Mouse (Mus musculus) layer of hippocampus, adult 18-20 months (tissue): Measurements from ENCODE around the gene Nav2. TPM values are rescaled to one million over a fixed set of nuclear protein-coding genes. Genes with fewer than 3 reads are reported as not detected.

ENCODE experiments used
- DNase-seq, 2 experiments: peaks; one replicate each; pipeline ENCODE4 v3.0.0; 2022; ENCODE audit warnings: low spot score in 2 of 2
- total RNA-seq, 2 experiments: library from RNA; stranded (reverse); gene quantifications; 2 replicates each; pipeline ENCODE4 v1.2.3; 2021

Nav2 gene
- total RNA-seq, 2 experiments from 2014 or later = 66.2 to 73.7 TPM

DNA sequence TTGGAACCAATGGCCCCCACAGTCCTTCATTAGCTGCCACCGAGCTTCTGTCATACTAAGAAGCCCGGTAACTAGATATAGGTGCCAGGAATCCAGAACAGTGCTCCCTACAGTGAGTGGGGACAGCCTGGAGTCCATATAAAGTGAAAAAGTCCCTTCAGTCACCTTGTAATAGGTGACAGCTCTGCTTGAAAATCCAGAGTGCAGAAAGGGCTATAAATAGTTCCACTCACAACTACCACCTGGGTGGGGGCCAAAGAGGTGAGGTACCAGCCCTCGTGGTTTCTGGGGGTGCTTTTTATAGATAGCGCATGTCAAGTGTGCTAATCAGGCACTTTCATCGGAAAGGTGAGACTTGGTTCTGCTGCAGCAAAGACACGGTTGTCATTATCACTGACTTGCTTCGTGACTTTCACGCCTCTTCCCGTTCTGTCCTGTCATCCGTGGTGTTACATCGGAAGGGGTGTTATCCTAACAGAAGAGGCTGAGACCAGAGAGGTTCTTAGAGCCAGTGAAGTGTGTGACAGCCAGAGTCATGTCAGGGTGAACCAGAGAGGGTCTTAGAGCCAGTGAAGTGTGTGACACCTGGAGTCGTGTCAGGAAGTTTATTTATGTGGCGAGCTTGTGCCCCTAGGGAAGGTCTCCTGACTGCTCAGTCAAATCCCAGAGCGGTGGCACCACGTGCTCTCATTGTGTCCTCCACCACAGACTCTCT, 179.8 kb downstream of the Nav2 start:
- no peak for DNase-seq

DNA sequence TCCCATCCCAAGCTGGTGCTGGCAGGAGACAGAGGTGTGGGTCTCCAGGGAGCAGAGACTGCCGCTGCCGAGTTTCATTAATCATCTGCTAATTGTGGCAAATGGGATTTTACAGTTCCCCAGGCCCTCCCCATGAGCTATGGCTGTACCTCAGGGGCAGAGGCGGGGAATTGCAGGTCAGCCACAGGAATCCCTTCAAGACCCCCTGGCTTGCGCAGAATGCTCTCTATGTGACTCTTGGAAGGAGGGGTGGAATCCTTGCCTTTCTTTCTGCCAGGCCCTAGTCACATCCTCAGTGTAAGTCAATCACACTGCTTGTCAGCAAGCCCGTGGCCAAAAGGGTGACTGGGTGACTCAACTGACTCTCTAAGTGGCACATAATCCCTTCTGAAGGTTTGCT, 182.9 kb downstream of the Nav2 start:
- DNase-seq = no peak

DNA sequence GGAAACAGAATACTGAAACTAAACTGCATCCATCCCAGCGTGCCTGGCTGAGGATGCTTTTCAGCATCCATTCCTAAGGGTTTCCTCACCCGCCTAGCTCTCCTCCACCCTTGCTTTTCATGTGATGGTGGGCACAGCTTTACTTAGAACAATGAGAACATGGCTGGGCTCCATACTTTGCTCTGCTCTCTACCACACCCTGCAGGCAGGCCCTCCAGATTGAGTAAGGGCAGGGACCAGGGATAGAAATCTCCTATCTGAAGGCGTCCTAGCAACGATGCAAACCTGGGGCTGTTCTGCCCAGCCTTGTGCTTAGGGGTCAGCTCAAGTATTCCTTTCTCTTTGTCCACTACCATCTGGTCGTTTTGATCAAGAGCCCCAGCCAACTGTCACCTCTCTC, 183.4 kb downstream of the Nav2 start:
- no peak for DNase-seq

DNA sequence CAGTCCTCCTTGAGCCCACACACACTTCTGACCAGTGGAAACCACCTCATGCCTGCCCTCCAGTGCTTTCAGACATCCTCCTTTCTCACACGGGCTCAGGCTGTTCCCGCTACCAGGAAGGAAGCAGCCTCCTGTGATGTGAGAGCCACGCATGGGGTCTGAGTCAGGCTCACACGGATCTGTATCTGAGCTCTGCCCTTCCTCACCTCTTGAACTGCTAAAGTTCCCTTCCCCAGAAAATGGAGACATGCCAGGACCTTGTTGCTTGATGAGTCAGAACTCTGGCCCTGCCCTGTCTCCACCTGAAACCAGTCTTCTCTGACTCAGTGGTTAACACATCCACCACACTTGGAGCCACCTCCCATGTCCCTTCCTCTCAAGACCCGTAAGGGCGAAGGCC, 185.1 kb downstream of the Nav2 start:
- no peak for DNase-seq

DNA sequence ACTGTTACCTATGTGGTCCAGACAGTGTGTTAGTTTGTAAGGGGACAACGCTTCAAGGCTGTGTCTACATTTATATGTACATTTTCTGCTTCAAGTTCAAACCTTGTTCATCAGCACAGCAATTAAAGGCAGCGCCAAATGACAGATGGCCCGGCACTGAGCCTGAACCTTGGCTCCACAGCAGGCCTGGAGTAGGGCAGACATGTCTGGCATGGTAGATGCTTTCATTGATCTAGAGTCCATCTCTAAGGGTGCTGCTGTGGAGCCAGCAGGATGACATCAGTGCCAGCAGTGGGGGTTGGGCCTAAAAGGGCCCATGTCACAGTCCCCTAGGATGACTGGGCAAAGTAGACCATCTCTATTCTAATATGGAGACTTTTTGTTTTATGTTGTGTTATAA, 186.0 kb downstream of the Nav2 start:
- DNase-seq = no peak

DNA sequence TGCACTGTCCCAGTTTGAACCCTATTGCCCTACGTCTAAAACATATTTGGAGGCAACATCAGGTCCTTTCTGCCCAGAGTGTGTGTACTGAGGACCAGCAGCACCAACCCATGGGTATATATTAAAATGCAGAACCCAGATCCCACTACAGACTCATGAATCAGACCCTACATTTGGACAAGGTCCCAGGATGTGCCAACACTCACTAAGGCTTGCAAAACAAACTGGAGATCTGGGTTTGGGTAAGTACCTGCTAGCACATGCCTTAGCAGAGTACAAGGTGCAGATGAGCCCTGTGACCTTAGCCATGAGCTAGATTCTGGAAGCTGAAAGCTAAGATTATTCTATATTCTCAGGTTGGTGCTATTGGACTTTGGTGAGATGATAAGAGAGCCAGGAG, 192.8 kb downstream of the Nav2 start:
- DNase-seq = no peak

DNA sequence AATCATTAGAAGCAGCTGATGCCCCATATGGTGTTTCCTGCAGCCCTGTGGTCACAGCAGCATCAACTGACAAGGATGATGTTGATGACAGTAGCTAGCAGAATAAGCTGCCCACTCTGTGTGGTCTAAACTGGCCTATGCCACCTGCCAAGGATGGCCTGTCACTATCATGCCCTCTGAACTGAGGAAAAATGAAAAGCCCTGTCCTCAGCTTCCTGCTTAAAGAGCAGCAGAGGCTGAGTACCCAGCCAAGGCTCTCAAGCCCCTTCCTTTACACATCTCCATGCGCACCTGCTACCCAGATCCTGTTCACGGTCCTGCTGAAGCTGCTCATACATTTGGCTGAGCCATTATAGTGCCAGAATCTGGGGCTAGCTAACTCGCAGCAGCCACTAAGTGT, 193.7 kb downstream of the Nav2 start:
- no peak for DNase-seq

DNA sequence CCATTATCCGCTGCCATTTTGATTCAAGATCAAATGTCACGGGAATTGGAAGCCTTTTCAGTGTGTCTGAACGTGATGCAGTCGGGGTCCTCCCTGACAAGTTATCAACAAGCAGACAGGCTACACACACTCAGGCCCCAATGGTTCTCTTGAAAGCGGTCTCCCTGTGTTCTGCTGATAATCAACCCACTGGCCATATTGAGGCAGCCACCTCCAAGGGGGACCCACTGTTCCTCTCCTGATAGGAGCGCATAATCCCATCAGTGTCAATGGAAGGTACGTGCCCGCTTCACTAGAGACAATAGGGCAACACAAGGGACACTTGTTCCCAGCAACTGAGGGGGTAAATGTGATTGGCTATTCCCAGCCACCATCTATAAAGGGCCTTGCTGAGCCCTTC, 195.9 kb downstream of the Nav2 start:
- no peak for DNase-seq

DNA sequence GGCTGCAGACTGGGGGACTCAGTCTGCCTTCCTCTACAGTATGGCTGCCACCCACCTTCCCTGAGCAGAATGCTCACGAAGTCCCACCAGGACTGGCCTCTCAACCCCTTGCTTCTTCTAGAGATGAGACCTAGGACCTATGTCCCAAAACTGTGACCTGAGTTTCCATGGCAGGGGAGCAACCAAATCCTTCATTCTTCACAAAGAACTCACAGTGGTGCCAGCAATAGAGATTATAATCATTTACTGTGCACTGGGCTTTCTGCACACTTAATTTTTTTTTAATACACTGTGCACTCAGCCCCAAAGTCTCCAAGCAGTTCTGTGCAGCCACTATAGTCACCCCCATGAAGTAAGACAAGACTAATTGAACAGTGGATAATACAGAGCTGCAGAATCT, 196.3 kb downstream of the Nav2 start:
- DNase-seq = no peak

DNA sequence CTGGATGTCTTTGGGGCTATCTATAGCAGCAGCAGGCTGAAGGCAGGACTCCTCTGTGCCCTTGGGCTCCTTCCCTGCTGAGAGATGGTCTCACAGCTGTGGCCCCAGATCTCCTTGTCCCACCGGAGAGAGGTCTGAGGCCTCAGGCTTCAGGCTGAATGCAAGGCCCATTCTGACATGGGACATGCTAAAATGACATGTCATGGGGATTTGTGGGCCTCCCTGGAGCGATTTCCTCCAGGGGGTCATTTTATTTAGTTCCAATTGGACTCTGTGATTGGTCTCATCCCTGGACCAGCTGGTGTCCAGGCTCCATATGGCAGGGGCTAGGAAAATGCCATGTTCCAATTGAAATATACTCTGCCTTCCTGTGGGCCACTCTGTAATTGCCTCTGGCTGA, 197.0 kb downstream of the Nav2 start:
- DNase-seq = no peak

DNA sequence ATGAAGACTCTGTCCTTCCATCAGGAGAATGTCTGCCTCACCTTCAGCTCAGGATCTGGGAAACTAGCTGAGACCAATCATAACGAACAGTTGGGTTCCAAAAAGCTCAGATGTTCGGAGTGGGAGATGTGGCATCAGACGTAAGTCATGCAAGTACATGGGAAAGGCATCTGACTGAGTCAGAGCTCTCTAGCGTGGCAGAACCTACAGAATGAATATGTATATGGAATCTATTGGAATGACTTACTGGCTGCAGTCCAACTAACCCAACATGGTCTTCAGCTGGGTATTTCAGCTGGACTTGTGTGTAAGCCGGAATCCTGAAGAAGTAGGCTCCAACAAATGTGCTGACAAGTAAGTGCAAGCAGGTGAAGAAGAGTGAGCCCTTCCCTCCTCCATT, 199.6 kb downstream of the Nav2 start:
- no peak for DNase-seq

DNA sequence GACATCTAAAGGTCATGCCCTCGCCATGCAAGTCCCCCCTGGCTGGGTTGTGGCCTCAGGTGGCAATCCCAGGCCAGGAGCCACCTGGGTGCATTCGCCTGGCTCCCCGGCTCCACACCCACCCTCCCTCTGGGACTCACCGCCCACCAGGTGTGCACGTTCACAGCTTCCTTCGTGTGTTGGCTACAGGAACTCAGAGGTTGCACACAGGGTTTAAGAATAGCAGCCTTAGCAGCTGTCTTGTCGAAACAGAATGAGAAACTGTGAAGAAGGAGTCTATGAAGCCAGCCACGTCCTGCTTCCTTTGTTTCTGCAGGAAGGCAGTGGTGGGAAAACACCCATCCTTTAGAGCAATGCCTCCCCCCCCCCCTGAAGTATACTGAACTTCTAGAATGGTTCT, 210.5 kb downstream of the Nav2 start:
- DNase-seq = no peak

DNA sequence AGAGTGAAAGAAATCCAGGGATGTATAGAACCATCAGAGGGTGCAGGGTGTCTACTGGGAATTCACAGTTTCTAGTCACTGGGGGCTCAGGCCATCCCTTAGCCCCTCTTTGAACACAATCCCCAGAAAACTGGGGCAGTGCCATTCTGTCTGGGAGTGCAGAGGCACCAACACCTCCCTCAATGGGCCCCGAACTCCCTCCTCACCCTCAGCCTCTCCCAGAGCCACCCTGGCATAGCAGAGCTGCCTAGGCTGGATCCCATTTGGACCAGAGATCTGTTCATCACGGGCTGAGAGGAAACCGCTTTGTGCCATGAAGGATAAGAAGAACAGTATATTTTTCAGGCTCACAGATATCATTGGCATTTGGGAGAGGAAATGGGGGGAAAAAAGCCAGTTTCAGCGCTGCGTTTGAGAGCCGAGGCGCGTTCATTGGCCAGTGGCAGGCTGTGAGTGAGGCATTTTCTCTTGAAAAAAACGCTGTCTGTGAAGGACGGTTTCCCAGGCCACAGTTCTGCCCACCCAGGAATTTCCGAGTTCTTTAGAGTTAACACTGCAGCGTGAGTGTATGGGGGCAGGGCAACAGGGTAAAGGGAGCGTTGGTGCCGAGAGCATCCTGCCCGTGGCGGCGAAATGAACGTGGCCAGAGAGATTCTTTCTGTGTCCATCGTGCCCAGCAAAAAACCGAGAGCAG, 211.4 kb downstream of the Nav2 start:
- peak in 1 of 2 experiments; percentile 27 for DNase-seq

DNA sequence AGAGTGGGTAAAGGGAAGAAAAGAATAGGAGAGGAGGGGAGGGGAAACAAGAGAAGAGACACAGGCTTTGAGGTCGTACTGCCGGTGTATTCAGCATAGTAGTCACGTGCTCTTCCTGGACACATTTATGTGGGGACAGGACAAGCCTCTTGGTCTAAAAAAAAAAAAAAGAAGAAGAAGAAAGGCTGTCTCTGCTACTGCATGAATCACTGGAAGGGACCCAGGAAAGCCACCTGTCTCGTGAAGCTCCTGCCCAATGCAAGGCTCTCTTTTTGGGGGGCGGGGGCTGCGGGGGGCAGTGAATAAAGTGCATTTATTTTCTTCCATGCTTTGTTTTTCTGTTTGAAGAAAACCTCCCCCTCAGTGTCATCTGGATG, 212.0 kb downstream of the Nav2 start:
- DNase-seq = no peak

DNA sequence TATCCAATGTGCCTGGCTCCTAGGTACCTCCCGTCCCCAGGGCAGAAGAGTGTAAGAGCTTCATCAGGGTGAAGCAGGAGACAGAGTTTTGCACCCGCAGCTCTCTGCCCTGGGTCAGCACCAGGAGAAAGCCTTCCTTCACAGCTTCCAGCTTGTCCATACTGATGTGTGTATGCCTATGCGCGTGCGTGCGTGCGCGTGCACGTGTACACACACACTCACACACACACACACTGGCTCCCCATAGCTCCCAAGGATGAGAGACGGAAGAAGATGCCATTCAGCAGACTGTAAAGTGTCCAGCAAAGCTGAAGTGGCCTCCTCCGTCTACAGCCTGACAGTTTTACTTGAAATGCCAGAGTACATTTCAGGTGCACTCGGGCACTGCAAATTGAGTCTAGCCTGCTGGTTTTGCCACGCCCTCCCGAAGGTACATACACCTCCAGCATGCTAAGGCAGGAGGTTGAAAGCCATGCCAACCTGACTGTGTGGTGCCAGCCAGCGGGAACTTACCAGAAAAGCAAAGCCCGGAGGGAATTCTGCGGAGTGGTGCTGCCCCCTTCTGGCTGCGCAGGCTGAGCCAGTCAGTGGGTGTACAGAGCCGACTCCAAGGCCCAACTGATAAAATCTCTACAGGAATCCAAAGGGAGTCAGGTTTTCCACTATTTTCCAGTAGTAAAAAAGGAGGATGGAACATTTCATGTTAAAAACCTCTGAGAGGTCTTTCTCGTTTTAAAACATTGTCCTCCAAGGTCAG, 212.6 kb downstream of the Nav2 start:
- DNase-seq = peak; percentile 84 to 94

DNA sequence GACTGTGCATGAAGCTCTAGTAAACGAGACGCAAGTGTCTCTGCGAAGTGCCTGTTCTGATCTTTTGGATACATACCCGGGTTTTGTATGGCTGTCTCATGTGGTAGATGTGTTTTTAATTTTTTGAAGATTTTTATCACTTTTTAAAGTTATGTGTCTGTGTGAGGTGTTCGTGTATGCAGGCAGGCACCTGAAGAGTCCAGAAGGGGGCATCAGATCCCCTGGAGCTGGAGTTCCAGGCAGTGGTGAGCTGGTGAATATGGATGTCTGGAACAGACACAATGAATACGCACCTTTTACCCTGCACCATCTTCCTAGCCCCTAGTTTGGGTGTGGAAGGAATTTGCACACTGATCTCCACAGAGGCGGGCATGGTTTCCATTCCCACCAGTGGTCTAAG, 214.0 kb downstream of the Nav2 start:
- DNase-seq = no peak

DNA sequence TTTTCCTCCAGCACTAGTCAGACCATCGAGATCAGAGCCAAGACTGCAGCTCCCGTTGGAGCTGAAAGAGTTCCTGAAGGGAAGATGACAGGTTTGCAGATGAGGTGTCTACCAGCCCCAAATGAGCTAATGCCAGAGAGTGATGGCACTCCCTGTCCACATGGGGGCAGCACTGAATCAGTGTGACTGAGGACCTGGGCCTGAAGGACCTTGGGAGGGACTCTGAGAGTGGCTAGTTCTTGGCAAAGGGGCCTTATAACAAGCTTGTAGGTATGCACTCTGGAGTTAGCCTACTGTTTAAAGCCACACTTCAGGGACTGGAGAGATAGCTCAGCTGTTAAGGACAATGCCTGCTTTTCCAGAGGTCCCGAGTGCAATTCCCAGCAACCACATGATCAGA, 217.0 kb downstream of the Nav2 start:
- DNase-seq = peak in 1 of 2 experiments; percentile 54

DNA sequence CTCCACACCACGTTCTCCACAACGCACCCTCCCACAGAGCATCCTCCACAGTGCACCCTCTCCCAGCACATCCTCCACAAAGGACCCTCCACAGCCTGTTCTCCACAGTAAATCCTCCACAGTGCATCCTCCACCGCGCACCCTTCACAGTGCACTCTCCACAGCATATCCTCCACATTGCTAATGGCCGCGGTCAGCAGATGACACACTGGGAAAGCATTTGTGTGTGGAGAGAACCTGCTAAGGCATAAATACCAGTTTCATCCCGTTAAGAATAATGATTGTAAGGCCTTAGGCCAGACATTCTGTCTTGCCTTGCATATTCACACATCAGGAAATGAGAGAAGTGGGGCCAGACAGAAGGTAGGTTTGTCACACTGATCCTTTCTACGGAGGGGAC, 219.7 kb downstream of the Nav2 start:
- DNase-seq = no peak

DNA sequence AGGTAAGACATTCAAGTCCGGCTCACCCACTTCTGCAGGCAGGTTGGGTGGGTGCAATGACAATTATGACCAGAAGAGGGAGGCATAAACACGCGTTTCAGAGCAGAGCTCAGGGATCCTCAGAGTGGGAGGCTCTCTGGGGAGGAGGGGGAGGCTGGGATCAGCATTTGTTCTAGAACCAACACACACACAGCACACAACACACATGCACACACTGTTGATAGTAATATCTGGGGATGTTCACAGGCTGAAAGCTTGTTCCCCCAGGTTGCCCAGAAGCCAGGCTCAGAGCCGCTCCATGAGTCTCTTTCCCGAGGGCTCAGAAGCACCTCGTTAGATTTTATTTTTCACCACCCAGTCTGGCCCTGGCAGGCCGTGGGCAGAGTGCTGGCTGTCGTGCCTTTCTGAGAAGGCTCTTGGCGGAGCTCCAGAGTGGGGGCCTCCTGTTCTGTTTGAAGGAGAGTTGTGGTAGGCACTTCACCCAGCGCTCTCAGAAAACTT, 224.4 kb downstream of the Nav2 start:
- DNase-seq = peak; percentile 88 to 95

DNA sequence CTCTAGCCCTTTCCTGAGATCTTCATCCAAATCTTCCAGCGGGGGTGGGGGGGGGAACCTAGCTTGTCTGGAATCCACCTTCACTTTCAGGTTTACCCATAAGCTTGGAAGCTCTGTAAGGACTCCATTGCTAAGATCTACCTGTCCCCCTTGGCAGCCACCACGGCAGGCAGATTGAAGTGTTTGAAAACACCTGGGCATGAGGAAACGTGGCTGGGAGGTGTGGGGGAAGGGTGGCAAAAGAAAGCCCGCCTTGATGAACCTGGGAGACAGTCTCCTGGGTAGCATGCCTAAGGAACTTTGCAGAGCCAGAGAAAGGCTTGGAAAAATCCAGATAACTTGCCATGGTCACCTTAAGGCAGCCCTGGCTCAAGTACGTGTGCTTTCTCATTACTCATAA, 225.9 kb downstream of the Nav2 start:
- no peak for DNase-seq

DNA sequence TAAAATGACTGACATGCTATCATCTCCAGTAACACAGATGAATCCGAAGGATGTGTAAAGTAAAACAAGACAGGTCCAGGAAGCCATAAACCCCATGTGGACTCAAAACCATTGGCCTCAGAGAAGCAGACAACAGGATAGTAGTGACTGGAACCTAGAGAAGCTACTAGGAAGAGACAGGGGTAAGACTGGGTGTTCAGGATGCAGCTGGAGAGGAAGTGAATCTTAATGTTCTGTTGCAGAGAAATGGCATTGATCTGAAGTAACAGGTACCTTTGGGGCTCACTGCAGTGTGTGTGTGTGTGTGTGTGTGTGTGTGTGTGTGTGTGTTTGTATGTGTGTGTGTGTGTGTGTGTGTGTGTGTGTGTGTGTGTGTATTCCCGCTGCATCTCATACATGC, 231.2 kb downstream of the Nav2 start:
- DNase-seq = no peak

DNA sequence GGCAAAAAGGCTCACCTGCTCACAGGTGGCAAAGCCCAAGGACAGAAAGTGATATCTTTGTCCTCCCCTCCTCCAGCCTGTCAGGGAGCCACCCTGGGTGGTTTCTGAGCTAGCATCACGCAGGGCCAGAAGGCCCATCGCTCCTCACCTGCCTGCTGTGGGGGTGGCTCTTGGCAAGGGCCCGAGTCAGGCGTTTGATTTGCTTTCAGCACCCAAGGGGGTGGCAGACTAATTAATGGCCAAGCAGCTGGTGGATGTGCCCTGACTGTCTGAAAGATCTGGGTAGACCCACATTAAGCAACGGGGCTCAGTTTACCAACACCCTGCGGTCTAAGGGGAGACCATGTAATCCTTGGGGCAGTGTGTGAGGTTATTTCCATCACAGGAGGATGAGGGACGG, 235.4 kb downstream of the Nav2 start:
- DNase-seq = no peak
